Mouse (Mus musculus): ENCODE data around the gene Dut. TPM values are rescaled to one million over a fixed set of nuclear protein-coding genes. Genes with fewer than 3 reads are reported as not detected.

Gene Dut
- polyA plus RNA-seq (2014; fragmentation: Illumina TruSeq; extraction: RNeasy Lipid Tissue Mini Kit (QIAGEN cat#74804); ENCODE audit: low read depth, low replicate concordance) = 20.0 TPM

GRCm38 (mm10) chr2:125247108-125247961 is at the start of gene Dut:
Gene Dut, plus strand, starts transcription at chr2:125247190.

Other genes starting within 250 kb of the Dut start
- not detected for gene Slc24a5, start 179.1 kb upstream of the Dut start, polyA plus RNA-seq (2014; fragmentation: Illumina TruSeq; extraction: RNeasy Lipid Tissue Mini Kit (QIAGEN cat#74804); ENCODE audit: low read depth, low replicate concordance)
- 91.6 TPM for gene Myef2, start 123.5 kb upstream of the Dut start, polyA plus RNA-seq (2014; fragmentation: Illumina TruSeq; extraction: RNeasy Lipid Tissue Mini Kit (QIAGEN cat#74804); ENCODE audit: low read depth, low replicate concordance)
- not detected for gene Ctxn2, start 110.5 kb upstream of the Dut start, polyA plus RNA-seq (2014; fragmentation: Illumina TruSeq; extraction: RNeasy Lipid Tissue Mini Kit (QIAGEN cat#74804); ENCODE audit: low read depth, low replicate concordance)
- gene Slc12a1, start 94.7 kb upstream of the Dut start, polyA plus RNA-seq (2014; fragmentation: Illumina TruSeq; extraction: RNeasy Lipid Tissue Mini Kit (QIAGEN cat#74804); ENCODE audit: low read depth, low replicate concordance) = not detected

Data from adrenal gland, adult 10 weeks (tissue).